Mouse (Mus musculus) urinary bladder, postnatal 25 days (tissue): ENCODE data around the gene Zfp105.

ENCODE experiments used
- DNase-seq: peaks from one replicate; pipeline ENCODE4 v3.0.0; 2022; ENCODE audit warnings: low spot score

The Zfp105 gene

DNA sequence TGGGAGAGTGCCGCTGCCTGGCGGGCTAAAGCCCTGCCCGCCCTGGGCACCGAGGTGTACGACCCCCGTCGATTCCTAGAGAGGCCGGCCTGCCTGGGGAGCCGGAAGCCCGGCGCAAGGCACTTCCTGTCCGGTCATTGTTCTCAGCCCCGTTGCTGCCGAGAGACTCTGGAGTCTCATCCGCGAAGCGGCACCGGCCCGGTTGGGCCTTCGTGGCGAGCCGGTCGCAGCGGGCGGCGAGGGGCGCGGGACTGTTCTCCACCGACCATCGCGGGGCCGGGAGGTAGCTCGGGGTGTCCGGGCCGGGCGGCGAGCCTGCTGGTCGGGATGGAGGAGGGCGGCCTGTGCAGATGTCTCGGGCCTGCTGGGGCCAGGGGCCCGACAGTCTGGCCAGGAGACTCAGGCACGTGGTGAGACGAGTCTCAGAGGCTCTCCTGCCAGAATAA lies at the start of gene Zfp105:
Zfp105 (plus strand) TSS at position 137 of the 446 bp plus-strand sequence.
- DNase-seq = peak; percentile 43

GRCm38 (mm10) chr9:122874653-122875052 lies 48.2 kb upstream of the Zfp105 start:
- DNase-seq = no peak

GRCm38 (mm10) chr9:122875145-122875544 lies 47.7 kb upstream of the Zfp105 start:
- no peak for DNase-seq

GRCm38 (mm10) chr9:122885385-122885784 lies 37.5 kb upstream of the Zfp105 start, which contains the start of gene Zkscan7:
Gene Zkscan7, plus strand, starts transcription at chr9:122885685.
- DNase-seq = no peak

DNA sequence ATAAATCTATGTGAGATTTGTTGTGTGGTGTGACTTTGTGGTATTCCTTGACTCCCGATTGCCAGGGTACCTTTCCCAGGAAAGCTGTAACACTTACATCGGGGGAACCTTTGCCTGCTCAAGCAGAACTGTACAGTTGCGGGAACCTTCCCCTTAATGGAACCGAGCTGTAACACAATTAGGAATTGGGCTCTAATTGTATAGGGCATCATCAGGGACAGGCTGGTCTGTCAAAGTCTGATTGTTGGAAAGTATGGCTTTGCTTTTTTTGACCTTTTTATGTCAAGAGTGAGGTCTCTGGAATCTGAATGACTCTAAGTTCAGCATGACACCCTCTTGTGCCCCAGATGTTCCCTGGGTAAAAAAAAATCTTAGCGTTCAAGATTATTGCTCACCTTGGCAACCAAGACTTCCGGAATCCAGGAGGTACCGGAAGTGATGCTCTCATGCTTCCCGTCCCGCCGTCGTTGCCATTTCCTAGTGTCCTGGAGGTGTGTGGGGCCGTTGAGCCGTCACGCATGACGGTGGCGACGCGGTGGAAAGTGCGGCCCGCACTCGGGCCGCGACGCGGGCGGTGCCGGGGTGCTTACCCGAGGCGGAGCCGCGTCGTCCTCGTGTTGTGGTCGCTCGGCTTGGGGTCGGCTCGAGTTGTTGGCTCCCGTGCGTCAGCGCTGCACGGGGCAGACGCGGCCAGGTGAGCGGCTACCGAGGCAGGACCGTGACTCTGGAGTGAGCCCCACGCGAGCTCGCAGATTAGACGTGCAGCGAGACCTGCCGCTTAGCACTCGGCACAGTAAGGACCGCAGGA lies 36.3 kb upstream of the Zfp105 start:
- DNase-seq = peak; percentile 35

- no peak for DNase-seq
Observed at GRCm38 (mm10) chr9:122901047-122901446, 21.8 kb upstream of the Zfp105 start.

DNA sequence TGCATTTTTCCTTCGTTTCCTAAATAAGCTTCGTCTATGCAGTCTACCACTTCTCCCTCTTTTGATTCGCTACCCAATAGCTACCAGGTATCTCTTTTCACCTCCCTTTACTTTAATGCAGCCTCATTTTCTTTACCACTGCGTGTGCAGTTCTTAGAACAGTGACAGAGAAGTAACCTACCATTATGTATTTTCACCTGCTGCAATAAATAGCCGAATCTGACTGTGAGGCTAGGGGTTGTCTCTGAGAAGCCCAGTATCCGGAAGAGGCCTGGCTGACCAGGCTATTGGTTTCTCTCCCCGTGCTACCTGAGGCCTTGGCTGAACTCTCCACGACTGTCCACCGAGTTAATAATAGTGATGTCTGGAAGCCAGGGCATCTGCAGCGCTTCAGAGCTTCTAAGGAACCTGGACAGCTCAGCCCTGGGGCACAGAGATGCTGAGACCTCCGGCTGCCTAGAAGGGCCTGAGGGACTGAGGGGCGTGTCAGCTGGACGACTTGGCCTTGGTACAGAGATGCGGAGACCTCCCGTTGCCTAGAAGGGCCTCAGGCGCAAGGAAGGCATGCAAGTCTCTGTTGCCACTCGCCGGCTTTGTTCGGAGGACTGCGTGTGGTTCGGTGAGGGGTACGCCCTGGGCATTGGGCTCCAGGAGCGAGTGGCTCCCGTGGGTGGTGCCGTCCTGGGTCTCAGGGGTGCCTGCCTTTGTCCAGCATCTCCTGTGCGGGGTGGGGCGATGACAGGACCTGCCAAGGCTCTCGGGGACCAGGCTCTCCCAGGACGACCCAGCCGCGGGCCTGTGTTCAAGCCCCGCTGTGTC lies 19.9 kb upstream of the Zfp105 start:
- DNase-seq = peak; percentile 36

GRCm38 (mm10) chr9:122922436-122922835 lies 436 bp upstream of the Zfp105 start:
- no peak for DNase-seq

GRCm38 (mm10) chr9:122928915-122929314 lies 6.0 kb downstream of the Zfp105 start:
- no peak for DNase-seq

GRCm38 (mm10) chr9:122950643-122951475 lies 28.0 kb downstream of the Zfp105 start, which contains the start of the genes 1110059G10Rik and Kif15:
Gene 1110059G10Rik, minus strand, starts transcription at chr9:122951000.
Gene Kif15, plus strand, starts transcription at chr9:122951046.
- DNase-seq = peak; percentile 94
